Mouse (Mus musculus) G1E (cell line): ENCODE results near the gene Nsun2.
A peak's percentile ranks its signal among the peaks of the same experiment; 100 is the strongest.

Experiments
- CTCF ChIP-seq: IDR thresholded peaks from 2 replicates; pipeline ENCODE4 v1.5.1; 2012; ENCODE audit warnings: low read depth, low read length, inconsistent platforms, mixed read lengths
- GATA1 ChIP-seq: IDR thresholded peaks from 2 replicates; pipeline ENCODE4 v1.6.1; 2012; ENCODE audit warnings: borderline replicate concordance, low read length, inconsistent platforms, mixed read lengths
- GATA2 ChIP-seq: IDR thresholded peaks from 2 replicates; pipeline ENCODE4 v1.6.1; 2012; ENCODE audit warnings: low read depth, low read length, inconsistent platforms, borderline replicate concordance
- POLR2AphosphoS5 ChIP-seq: IDR thresholded peaks from 2 replicates; pipeline ENCODE4 v1.6.1; 2012; ENCODE audit warnings: low read depth, low read length, inconsistent platforms; ENCODE audit not compliant: insufficient replicate concordance
- TAL1 ChIP-seq: conservative IDR thresholded peaks from 2 replicates; pipeline ENCODE4 v1.6.1; 2012; ENCODE audit warnings: low read depth, low read length, inconsistent platforms, mixed read lengths

DNA sequence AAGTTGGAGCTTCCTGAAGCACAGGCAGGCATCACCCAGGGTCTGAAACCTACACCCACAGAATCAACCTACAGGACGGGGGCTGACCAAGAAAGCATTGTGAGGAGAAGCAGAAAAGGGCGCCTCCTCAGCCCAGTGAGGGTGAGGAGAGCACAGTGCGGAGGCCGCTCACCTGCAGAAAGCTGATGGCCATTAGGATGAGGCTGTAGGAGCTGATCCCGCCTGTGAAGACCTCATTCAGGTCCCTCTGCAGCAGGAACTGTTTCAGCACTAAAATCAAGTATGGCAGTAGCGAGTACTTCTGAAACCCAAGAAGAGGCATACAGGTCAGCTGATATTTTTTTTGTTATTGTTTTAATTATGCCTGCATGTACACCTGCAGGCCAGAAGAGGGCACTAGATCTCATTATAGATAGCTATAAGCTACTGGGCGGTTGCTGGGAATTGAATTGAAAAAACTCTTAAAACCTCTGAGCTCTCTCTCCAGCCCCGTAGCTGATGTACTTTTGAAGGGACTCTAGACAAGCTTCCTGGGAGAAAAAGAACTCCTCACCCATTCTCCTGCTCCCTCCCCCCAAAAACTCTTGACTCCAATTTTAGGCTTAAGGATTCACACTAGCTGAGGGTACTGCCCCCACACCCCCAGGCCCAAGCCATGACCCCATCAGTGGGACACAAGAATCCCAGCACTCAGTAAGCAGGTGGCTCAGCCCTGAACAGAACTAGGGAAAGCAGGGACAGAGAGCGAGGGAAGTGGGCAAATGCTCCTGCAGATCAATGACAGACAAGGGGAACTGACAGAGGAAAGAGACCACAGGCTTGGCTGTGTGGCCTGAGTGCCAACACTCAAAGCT lies 23.9 kb upstream of the Nsun2 start:
- TF ChIP-seq CTCF (peak; percentile 11; the same call in 1 of the 2 replicates), GATA1 (no peak), POLR2AphosphoS5 (no peak), TAL1 (no peak), GATA2 (no peak)
